Mouse (Mus musculus) kidney, postnatal 4 days (tissue): ENCODE data around the gene Nav2.
A peak's percentile ranks its signal among the peaks of the same experiment; 100 is the strongest.

Experiments
- DNase-seq, 2 experiments: peaks; one replicate each; pipeline ENCODE4 v3.0.0; 2021; ENCODE audit warnings: mixed read lengths in 2 of 2

The Nav2 gene

DNA sequence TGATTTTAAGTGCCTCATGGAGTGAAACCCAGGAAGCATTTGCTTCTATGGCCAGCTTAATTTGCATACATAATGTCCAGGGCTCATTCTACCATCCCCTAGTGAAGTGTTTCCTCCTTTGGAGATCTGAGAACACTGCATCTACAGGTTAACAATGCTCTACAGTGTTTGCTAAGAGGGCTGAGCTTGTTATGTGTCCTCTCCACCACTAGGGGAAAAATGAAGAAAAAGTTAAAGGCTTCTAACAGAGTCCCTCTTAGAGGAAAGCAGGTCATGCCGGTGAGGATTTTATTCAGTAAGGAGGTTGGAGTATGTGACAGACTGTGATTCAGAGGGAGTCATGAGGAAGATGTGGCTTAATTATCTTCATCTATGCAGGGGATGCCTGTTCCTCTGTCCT, 103.5 kb downstream of the Nav2 start:
- no peak for DNase-seq

GRCm38 (mm10) chr7:49014480-49014879, 106.0 kb downstream of the Nav2 start:
- DNase-seq = no peak

DNA sequence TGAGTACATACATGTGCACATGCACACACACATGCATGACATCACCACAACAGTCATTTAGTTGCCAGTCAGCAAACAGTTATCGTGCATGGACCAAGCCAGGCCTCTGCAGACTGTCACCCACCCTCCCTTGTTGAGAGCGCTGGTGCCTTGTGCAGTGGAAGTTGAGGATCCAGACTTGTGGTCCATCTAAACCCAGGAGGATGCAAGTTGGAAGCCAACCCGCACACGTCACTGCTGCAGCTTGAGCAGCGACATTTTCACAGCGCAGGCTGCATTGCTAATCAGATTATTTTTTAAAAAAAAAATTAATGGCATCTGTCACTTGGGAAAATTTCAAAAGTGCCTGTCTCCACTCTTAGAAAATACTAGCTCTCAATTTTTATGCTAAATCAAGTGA, 106.8 kb downstream of the Nav2 start:
- DNase-seq = no peak

GRCm38 (mm10) chr7:49016088-49016487, 107.6 kb downstream of the Nav2 start:
- DNase-seq = no peak

- DNase-seq = peak in 1 of 2 experiments; percentile 20
These were observed 109.3 kb downstream of the Nav2 start for GRCm38 (mm10) chr7:49017794-49018193.

DNA sequence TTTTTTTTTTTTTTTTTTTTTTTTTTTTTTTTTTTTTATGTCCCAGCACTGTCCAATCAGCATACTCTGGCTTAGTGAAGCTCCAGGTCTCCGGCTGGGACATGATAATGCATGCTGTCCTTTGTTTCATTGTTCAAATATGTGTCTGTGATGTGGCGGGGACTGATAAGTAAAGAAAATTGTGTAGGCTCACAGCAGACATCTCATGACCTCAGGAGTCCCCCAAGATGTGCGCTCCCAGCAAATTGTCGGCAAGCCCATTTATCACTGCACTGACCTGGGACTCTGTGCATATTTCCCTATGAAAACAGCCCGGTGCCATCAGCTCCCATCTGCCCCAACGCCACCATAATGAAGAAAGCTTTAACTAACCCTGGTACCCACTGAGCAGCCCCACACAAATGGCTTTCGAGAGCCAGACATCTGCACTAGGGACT, 110.0 kb downstream of the Nav2 start:
- DNase-seq = no peak

DNA sequence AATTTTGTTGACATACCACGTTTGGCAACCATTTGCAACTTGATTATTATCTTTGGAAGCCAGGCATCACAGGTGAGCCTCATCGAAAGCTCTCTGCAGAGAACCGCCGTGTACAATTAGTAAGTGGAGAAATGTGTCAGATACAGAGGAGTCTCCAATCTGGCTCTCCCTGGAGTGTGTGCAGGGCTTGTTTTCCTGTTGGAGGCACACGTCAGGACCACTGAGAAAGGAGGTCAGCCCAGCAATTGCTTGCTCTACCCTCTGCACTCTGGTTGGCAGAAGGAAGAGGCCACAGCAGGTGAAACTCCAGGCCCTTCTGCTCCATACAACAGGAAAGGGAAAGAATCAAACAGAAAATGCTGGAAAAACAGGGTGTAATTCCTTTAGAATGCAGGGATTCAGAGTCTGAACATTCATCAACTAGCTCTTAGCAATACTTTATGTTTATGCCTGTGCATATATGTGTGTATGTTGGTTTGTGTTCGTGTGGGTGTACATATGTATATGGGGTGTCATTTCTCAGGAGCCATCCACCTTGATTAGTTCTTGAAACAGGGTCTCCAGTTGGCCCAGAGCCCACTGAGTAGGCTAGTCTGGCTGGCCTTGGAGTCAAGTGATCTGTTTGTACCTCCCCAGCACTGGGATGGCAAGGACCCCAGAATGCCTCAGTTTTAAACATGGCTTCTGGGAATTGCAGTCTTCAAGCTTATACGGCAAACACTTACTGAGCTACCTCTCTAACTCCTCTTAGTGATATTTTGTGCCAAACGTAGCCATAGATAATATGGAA, 116.7 kb downstream of the Nav2 start:
- DNase-seq = no peak

GRCm38 (mm10) chr7:49025991-49026390, 117.5 kb downstream of the Nav2 start:
- DNase-seq = no peak

- DNase-seq = no peak
These were observed 118.0 kb downstream of the Nav2 start for GRCm38 (mm10) chr7:49026466-49026865.

GRCm38 (mm10) chr7:49029282-49030012, 120.9 kb downstream of the Nav2 start:
- peak in 1 of 2 experiments; percentile 19 for DNase-seq

DNA sequence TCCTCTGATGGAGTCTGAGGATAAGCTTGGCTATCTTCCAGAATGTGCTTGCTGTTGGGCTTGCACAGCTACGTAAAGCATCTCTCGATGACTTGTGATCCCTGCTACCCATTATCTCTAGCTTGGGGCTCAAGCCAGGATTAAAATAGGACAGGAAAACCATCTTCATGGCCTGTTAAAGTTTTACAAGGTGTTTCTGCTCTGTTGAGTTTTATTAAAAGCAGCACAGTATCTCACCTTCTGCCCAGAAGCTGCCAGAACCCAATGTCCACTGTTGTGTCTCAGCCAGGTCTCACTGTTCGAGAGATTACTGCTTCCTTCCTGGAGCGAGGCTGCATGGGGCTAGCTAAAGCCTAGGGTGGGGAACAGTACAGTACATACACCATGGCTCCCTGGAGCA, 123.7 kb downstream of the Nav2 start:
- DNase-seq = no peak

DNA sequence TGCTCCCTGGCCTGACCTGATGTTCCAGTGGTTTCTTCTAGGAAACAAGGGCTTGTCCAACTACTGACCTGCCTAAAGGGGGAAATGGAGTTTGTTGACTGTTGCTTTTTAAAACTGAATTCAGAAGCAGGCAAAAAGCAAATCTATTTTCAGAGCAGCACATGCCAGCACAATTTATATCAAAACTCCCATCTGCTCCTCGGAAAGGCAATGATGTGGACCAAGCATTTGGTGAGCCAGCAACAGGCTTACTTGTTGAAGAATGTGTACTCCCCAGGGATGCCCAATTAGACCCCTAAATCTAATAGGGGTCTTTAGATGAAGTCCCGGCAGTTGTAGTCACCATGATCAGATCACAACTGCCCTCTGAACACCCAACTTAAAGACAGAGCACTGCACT, 125.7 kb downstream of the Nav2 start:
- no peak for DNase-seq

DNA sequence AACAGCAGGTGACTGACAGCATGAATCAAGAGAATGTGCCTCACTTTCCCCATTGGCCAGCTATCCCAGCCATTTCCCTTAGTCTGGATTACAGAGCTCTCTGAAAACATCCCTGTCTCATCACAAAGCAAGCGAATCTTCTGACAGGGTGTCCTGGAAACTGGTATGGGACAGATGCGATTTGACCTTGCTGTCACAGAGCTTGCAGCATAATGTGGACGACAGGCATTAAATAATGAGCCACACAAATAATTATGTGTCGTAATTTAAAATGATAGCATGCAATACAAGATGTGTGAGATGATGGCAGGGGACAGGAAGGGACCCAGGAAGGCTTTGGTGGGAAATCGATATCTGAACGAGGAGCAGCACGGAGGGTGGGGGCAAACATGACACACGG, 131.6 kb downstream of the Nav2 start:
- DNase-seq = no peak

GRCm38 (mm10) chr7:49041334-49042070, 133.0 kb downstream of the Nav2 start:
- DNase-seq = no peak

- DNase-seq = peak; percentile 43 to 60
These were observed 137.2 kb downstream of the Nav2 start for GRCm38 (mm10) chr7:49045499-49046346.

DNA sequence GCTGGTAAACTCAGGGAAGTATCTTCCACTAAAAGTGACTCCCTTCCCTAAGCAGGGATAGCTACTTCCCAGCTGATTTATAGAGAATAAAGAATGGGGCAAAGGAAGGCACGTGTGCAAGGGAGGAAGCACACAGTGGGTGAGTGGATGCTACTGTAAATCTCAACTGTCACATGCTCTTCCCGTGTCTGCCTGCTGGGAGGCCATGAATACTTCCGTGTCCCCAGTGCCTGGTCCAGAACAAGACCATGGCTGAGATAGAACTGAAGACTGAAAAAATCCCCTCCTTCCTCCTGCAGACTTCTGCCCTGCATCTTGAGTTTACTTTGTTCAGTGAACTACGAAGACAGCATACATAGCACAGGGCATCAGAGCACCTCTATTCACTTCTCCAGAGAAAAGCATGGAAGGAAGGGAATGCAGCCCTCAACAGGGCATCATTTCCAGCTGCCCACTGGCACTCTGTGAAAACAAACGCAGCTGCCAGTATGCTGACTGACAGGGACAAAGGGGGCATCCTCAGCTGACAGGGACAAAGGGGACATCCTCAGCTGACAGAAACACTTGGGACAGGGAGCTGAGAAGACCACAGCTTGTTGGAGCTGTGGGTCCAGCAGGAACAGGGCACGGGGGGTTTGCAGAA, 138.0 kb downstream of the Nav2 start:
- peak in 1 of 2 experiments; percentile 28 for DNase-seq

GRCm38 (mm10) chr7:49047336-49047735, 138.8 kb downstream of the Nav2 start:
- peak; percentile 14 to 38 for DNase-seq

GRCm38 (mm10) chr7:49052871-49053618, 144.5 kb downstream of the Nav2 start:
- DNase-seq = no peak

DNA sequence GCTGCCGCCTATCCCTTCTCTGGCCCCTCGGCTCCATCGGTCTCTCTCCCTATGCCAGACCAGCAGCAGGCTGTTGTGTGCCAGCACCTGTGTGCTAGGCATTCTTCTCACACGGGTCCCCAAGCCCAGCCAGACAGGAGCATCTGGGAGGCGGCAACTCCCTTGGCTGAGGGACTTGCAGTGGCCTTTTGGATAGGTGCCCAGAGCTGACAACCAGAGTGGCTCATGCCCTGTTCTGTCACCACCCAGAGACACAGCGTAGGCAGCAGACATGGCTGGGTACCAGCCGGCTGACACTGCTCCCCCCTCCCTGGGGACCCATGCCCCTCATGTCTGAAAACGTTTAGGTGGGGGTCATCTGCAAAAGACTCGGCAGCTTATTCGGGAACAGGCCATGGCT, 146.8 kb downstream of the Nav2 start:
- no peak for DNase-seq

GRCm38 (mm10) chr7:49058304-49059012, 149.9 kb downstream of the Nav2 start:
- no peak for DNase-seq
